Mouse (Mus musculus) R1 (cell line): Measurements from ENCODE around the gene Best1.

Source experiments
- DNase-seq: peaks from one replicate; pipeline ENCODE4 v3.0.0-alpha.2; 2018; ENCODE audit warnings: low read depth, low spot score

Best1 gene

GRCm38 (mm10) chr19:10023304-10023758 lies 21.9 kb upstream of the Best1 start:
- no peak for DNase-seq

DNA sequence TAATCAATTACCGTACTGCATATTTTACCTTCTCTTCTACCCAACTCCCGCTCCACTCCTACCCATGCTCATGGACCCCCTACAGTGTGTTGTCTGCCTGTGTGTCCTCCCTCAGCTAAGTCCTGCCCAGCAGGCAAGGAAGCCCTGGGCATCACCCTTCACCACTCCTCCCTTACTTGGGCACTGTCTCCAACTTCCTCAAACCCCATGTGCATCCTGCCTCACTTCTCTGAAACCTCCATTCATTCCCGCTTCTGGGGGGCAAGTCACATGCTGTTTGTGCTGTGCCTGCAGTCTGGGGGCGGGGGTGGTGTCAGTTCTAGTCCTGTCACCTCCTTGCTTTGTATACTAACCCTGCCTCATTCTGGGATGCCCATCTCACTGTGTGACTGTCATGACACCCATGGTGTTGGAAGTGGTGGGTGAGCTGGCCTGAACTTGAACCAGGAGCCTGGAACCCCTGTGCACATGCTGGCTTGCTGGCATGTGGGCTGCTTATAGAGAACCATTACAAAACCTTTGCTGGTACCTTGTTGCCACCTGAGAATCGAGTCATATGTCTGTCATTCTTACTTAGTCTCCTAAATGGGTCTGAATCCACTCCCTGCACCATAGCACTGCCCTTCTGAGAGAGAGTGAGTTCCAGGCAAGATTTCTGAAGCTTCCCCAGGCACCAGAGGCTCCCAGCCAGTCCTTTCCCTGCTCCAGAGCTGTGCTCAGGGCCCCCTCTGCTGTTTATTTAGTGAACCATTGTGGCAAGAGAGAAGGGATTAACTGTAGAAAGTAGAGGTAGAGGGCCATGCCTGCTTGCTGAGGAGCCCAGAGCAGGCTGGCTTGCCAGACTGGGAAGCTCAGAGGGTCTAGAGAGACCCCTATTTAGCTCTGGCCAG lies 21.2 kb upstream of the Best1 start:
- DNase-seq: peak; percentile 23

DNA sequence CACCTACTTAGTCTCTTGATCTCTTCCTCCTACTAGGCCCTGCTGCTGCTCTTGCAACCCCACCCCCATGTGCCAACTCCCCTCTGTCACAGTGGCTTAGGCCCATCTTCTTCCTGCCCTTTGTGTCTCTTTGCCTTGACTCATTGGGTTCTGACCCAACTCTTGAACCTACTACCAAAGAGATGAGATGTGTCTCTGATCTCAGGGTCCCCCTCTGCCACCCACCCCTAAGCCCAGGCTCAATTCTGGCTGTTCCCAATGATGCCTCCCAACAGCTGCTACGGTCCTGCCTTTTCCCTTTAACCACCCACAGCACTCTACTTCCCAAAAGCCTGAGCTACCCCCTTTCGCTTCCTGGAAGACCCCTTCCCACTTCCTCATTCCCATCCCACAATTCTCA lies 20.5 kb upstream of the Best1 start:
- DNase-seq: no peak

GRCm38 (mm10) chr19:10019214-10019760 lies 17.9 kb upstream of the Best1 start:
- no peak for DNase-seq

DNA sequence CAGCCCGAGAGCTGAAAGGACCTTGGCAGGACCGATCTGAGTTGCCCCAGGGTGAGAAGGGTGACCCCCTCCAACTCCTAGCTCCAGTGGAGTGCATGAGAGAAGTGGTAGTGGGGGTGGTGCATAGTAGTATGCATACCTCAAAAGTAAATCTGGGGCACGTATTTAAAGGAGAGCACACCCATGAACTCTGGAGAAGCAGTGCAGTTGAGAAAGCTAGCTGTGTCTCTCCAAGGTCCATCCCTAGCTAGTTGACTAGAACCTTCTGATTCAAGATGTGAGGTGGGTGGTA lies 17.0 kb upstream of the Best1 start:
- no peak for DNase-seq

DNA sequence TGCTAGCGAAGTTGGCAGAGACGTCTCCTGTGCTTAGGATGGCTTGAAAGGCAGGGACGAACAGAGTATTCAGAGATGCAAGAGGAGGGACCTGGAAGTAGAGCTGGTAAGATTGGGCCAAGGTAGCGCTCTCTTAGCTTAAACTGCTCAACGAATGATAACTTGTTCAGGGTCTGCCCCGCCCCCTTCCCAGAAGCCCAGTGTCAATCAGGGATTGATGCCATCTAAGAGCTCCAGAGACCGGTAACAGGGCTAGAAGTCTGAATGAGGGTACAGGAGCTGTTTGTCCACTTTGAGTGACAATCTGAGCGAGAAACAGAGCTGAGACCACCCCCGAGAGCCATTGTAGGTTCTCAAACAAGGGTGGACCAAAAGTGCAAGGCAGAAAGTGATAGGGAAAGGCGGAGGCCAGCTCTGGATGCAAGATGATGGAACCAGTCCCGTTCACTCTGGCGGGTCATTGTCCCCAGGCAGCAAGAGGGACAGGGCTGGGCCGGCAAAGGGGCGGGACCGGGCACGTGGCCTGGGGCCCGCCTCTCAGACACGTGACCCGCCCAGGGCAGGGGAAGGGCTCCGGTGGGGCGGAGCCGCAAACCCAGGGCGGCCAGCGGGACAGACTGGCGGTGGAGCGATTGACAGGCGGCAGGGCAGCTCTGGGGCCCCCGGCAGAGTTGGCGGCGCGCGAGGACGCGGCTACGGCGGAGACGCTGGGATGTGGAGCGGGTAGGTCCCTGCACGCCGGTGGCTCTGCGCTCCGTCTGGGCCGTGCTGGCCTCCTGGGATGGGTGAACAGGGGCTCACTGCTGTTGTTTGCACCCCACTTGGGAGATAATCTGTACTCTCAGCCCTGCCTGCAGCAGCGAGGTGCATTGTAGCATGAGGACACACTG lies 16.4 kb upstream of the Best1 start:
- peak; percentile 62 for DNase-seq

GRCm38 (mm10) chr19:10016151-10016550 lies 14.7 kb upstream of the Best1 start:
- DNase-seq: no peak

- DNase-seq: no peak
Measured at GRCm38 (mm10) chr19:10015442-10015841, 14.0 kb upstream of the Best1 start.

DNA sequence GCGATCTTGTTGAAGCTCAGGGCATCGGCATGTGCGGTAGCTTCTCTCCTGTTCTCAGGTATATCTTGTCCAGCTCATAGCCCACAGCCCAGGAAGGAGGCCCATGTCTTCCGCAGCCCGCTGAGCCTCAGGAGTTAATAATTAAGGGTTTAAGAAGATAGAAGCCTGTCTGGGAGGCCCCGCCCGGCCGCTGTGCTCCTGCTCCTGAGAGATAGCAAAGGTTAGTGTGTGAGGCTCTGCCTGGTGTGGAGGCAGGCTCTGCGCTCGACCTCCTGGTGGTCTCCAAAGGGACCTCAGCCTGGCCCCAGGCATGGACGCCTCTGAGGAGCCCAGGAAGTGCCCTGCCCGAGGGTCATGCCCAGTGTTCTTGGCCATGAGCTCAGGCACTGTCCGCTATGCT lies 13.4 kb upstream of the Best1 start:
- DNase-seq: no peak

GRCm38 (mm10) chr19:10013913-10014312 lies 12.5 kb upstream of the Best1 start:
- no peak for DNase-seq

DNA sequence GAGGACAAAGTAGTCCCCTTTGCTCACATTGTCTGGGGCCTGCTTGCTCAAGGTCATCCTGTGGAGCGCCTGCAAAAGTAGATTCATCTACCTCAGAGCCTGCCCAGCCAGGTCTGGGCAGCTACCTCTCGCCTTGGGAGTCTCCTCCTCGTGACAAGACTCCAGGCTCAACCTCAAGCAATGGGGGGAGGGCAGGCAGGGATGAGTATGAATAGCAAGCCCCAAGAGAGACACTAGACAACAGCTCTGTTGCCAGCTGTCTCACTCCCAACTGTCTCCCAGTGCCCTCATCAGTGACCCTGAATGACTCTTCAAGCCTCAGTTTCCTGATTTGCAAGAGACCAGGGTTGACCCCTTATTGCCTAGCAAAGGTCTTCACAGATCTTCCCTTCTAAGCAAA lies 11.9 kb upstream of the Best1 start:
- DNase-seq: peak; percentile 13

GRCm38 (mm10) chr19:10012827-10013278 lies 11.4 kb upstream of the Best1 start:
- DNase-seq: peak; percentile 40

DNA sequence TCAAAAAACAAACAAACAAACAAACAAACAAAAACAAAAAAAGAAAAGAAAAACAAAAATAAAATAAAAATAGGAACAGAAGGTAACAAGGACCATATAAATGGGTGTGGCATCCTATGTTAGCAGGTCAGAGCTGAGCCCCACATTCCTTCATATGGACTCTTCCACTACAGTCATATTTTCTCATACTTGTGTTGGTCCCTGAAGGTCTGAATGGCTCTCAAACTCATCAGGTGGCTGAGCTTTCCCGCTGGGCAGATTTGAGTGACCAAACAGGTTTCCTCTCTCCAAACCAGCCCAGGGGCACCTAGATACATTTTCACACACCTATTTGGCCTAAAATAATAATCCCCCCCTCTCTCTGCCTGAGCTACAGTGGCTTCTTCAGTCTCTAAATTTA lies 10.0 kb upstream of the Best1 start:
- DNase-seq: no peak

DNA sequence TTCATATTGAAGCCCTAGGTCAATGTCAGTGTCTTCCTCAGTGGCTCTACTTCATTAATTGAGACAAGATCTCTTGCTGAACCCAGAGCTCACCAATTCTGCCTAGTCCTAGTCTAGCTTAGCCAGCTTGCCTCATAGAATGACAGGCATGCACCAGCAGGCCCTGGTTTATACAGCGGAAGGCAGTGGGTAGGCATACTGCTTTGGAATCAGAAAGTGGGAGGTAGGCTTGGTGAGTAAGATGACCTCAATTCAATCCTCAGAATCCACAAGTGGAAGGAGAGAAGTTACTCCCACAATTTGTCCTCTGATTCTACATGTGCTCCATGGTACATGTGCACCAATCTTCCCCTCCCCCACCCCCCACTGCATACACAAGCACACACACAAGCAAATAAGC lies 2.3 kb upstream of the Best1 start:
- no peak for DNase-seq

GRCm38 (mm10) chr19:10000330-10000729 lies 1.1 kb downstream of the Best1 start:
- peak; percentile 33 for DNase-seq

GRCm38 (mm10) chr19:9998736-9999486 lies 2.5 kb downstream of the Best1 start:
- DNase-seq: no peak

GRCm38 (mm10) chr19:9998063-9998416 lies 3.4 kb downstream of the Best1 start:
- no peak for DNase-seq

GRCm38 (mm10) chr19:9997204-9998062 lies 4.0 kb downstream of the Best1 start:
- no peak for DNase-seq

DNA sequence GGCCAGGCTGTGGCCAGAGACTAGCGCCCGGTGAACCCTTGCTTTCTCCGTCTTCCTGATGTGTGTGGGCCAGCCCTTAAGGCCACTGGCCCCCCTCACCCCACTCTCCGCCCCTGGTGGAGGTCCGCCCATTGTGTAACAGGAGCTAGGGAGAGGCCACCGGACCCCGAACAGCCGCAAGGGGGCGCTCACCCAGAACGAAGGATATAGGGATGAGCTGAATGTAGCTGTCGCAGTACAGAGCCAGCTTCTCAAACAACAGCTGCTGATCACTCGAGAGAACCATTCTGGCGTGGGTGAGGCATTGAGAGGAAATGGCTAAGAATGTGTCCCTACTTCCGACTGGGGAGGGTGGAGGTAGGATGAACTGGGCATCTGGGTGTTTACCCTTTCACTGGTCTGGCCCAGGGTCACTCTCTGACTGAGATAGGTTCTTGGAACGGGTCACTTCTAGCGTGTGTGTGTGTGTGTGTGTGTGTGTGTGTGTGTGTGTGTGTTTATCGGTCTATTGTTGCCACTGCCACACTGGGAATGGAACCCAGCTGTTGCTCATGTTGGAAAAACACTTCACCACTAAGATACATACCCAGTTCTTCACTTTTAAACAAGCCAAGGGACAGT lies 8.3 kb downstream of the Best1 start:
- DNase-seq: peak; percentile 93
